Mouse (Mus musculus) midbrain, postnatal 0 days (tissue): ENCODE results near the gene Fcnb. TPM values are rescaled to one million over a fixed set of nuclear protein-coding genes. Genes with fewer than 3 reads are reported as not detected.

ENCODE experiments used
- ATAC-seq: fragments of 200-750 bp; cut with Nextera tagmentation; 2 replicates; pipeline ENCODE4 v1.8.0; 2017; ENCODE audit warnings: moderate number of reproducible peaks, mild to moderate bottlenecking, moderate TSS enrichment, moderate library complexity; ENCODE audit not compliant: low FRiP score
- DNase-seq: peaks from one replicate; pipeline ENCODE4 v3.0.0-alpha.2; 2015; ENCODE audit warnings: low spot score
- H3K27ac ChIP-seq: fragments of 300-500 bp; sonication (generic); 2 replicates; pipeline ENCODE4 v1.5.1; 2014; ENCODE audit warnings: low read depth, mild to moderate bottlenecking, low read length, mixed read lengths
- H3K27me3 ChIP-seq: fragments of 300-500 bp; sonication (generic); 2 replicates; pipeline ENCODE4 v1.6.1; 2014; ENCODE audit warnings: low read length, control low read depth, mixed read lengths; ENCODE audit not compliant: insufficient read depth
- H3K36me3 ChIP-seq: fragments of 300-500 bp; sonication (generic); 2 replicates; pipeline ENCODE4 v1.6.1; 2014; ENCODE audit warnings: low read length, control low read depth, mixed read lengths; ENCODE audit not compliant: insufficient read depth
- H3K4me1 ChIP-seq: fragments of 300-500 bp; sonication (generic); 2 replicates; pipeline ENCODE4 v1.6.1; 2014; ENCODE audit warnings: mild to moderate bottlenecking, control low read depth, antibody characterized with exemption, low read length, mixed read lengths; ENCODE audit not compliant: insufficient read depth
- H3K4me2 ChIP-seq: fragments of 300-500 bp; sonication (generic); 2 replicates; pipeline ENCODE4 v1.6.1; 2014; ENCODE audit warnings: low read depth, mild to moderate bottlenecking, low read length, mixed read lengths; ENCODE audit not compliant: poor library complexity, severe bottlenecking
- H3K4me3 ChIP-seq: fragments of 300-500 bp; sonication (generic); 2 replicates; pipeline ENCODE4 v1.5.1; 2014; ENCODE audit warnings: low read depth, mild to moderate bottlenecking, low read length, moderate library complexity
- H3K9ac ChIP-seq: fragments of 300-500 bp; sonication (generic); replicated peaks from 2 replicates; pipeline ENCODE4 v1.6.1; 2014; ENCODE audit warnings: mild to moderate bottlenecking, low read length, moderate library complexity, mixed read lengths; ENCODE audit not compliant: poor library complexity, severe bottlenecking
- H3K9me3 ChIP-seq: fragments of 300-500 bp; sonication (generic); 2 replicates; pipeline ENCODE4 v1.6.1; 2016; ENCODE audit warnings: low read length, control low read depth
- CTCF ChIP-seq: IDR thresholded peaks from 2 replicates; pipeline ENCODE4 v1.5.1; 2016; ENCODE audit warnings: antibody characterized with exemption, mild to moderate bottlenecking
- WGBS: fragments of 180-500 bp; shearing (Covaris S2); extraction: QIAGEN DNeasy Blood & Tissue Kit; methylation state at CpG from one replicate; pipeline ENCODE4 v1.1.7; 2014; 5-methylcytosine and 5-hydroxymethylcytosine counted together
- polyA plus RNA-seq: library from polyadenylated mRNA; unstranded; fragments of >200 nt; fragmentation: Nextera tagmentation; extraction: Ambion mirVana; gene quantifications from 2 replicates; pipeline ENCODE4 v1.2.1, GENCODE M21; 2015
- total RNA-seq: library from RNA; depleted of rRNA; stranded (reverse); fragments of >200 nt; gene quantifications from 2 replicates; pipeline ENCODE4 v1.2.3, GENCODE M21; 2014

The Fcnb gene
- total and polyA plus RNA-seq, 2 experiments from 2014 or later = not detected

DNA sequence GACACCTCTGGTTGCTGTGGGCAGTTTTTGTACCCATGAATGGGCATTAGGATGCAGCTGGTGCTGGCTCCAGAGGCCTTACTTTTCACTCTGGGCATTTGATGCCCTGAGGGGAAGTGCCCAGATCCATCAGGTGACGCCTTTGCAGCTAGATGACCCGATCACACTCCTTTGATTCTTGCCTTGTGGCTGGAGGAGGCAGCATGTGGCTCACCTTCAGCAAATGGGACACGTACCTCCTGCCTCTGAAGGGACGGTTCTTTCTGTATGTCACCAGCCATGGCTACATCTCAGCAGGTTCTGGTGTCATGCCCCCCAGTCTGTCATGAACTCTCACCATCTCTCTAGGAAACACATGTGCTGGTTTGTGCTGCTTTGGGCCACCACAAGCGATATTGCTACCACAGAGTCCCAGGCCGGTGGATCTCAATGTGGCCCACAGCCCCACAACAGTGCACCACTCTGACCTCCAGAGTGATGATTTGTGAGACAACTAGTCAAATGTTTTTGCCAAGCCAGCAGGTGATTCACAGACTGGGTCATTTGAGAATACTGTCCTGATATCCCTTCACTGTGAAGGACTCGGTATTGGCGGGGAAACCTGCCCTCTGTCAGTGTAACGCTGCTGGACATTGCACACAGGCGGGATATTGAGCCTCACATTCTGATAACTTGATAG is 44.9 kb downstream of the Fcnb start:
- DNase-seq (no peak), ATAC-seq (no peak)
- H3K27me3 ChIP-seq = no peaks in the 10 kb centered on the region
- no peak overlapping the region for H3K4me2 ChIP-seq
- H3K36me3 ChIP-seq = no peaks in the 10 kb centered on the region
- H3K4me1 ChIP-seq = 0 out of 2 replicates have a peak, but pooled peaks cover 6% of the 10 kb centered on the region
- no peak overlapping the region for H3K27ac ChIP-seq
- 91% methylated on average over 10 of the region's 10 CpGs for WGBS
- H3K9me3 ChIP-seq = no peaks in the 10 kb centered on the region
- no peak for TF ChIP-seq CTCF
- H3K9ac ChIP-seq = no peak overlapping the region
- H3K4me3 ChIP-seq = no peak overlapping the region

DNA sequence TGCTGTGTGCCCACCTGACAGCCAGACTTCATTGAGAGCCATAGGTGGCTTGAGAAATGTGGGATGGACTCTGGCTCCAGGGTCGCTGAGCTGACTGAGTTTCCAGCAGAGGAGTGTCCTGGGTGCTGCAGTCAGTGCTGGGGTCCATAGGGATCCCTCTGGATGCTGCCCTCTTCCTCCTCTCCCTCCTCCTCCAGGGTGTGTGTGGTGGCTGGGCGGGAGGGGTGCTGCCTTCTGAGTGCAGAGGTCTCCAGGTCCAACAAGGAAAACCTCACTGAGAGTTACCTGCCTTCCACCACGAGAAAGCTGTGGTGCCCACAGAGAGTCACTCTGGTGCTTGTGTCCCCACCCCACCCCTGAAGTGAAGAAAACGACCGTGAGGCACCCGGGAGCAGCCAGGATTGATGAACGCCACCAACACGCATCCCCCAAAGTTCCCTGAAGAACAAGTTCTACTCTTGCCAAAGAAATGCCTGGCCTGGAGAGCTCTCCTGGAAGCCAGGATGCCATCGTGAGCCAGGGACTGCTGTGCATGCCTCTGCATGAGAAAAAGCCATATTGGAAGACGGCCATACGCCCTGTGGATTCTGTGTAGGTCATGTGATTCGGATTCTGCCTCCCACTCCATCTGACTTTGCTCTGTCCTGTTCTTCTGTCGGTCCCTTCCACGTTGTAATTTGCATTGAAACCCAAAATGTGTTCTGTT is 46.1 kb downstream of the Fcnb start:
- Histone ChIP-seq H3K9ac (no peak overlapping the region), H3K4me2 (no peak overlapping the region), H3K9me3 (no peaks in the 10 kb centered on the region), H3K27ac (no peak overlapping the region), H3K36me3 (no peaks in the 10 kb centered on the region), H3K4me3 (no peak overlapping the region), H3K27me3 (no peaks in the 10 kb centered on the region), H3K4me1 (0 out of 2 replicates have a peak, but pooled peaks cover 6% of the 10 kb centered on the region)
- no peak for TF ChIP-seq CTCF
- DNase-seq (peak; percentile 82), ATAC-seq (no peak)
- WGBS = 69% methylated on average over 14 of the region's 14 CpGs

DNA sequence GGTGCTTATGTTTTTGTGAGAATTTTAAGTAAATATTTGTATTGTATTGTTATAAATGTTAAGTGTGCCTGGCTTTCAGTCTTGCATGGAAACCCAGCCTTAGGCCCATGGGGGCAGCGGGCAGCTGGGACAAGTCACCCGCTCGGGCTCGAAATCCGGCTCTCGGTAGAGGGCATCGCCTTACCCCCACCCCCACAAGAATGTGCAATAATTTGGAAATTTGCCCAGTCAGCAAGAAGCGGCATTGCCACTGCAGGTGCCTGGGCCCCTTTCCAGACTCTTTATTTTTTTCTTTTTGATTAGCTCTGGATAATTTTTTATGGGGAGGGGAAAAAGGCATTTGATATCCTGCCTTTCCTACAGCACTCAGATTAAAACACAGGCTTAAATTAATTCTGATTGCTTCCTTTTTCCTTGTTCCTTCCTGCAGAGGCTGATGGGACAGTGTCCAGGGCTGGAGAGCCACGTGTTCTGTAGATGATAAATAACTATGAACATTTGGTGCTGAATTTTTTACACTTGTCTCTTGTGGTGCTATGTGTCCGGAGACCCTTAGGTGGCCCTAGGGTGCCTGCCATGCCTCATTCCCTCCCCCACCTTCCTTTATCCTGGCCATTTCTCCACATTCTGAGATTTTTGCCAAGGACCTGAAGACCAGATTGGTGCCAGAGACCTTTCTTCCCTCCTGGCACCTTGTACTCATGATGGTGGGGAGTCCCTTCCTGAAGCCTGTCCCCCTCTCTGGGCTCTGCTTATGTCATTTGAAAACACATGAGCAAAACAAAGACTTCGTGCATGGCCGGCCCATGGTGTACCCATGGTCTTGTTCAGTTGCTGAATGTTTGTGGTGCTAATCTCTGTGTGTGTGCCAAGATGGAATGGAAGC is 46.9 kb downstream of the Fcnb start:
- Histone ChIP-seq H3K27me3 (no peaks in the 10 kb centered on the region), H3K9ac (no peak overlapping the region), H3K9me3 (no peaks in the 10 kb centered on the region), H3K4me3 (no peak overlapping the region), H3K36me3 (no peaks in the 10 kb centered on the region), H3K27ac (no peak overlapping the region), H3K4me1 (0 out of 2 replicates have a peak, but pooled peaks cover 6% of the 10 kb centered on the region), H3K4me2 (no peak overlapping the region)
- ATAC-seq (no peak), DNase-seq (peak; percentile 42)
- 57% methylated on average over 12 of the region's 12 CpGs for WGBS
- no peak for TF ChIP-seq CTCF

DNA sequence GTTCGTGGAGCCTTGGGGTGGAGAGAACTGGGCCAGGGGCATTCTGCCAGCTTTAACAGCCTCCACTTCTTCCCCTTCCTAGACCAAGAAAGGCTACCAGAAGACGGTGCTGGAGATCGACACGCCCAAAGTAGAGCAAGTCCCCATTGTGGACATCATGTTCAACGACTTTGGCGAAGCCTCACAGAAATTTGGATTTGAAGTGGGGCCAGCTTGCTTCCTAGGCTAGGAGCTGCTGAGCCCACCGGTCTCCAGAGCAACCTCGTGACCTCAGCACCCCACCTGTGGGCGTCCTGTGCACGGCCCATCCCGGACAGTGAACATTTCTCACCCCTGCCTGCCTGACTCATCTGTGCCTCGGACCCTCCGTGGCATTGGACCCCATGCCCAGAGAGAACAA is 47.9 kb downstream of the Fcnb start:
- H3K27me3 ChIP-seq = no peaks in the 10 kb centered on the region
- no peaks in the 10 kb centered on the region for H3K9me3 ChIP-seq
- H3K27ac ChIP-seq = no peak overlapping the region
- 0 out of 2 replicates have a peak, but pooled peaks cover 6% of the 10 kb centered on the region for H3K4me1 ChIP-seq
- no peak for TF ChIP-seq CTCF
- no peak overlapping the region for H3K9ac ChIP-seq
- no peak for ATAC-seq
- no peak for DNase-seq
- no peaks in the 10 kb centered on the region for H3K36me3 ChIP-seq
- no peak overlapping the region for H3K4me3 ChIP-seq
- H3K4me2 ChIP-seq = no peak overlapping the region
- 90% methylated on average over 13 of the region's 13 CpGs for whole genome bisulfite sequencing

DNA sequence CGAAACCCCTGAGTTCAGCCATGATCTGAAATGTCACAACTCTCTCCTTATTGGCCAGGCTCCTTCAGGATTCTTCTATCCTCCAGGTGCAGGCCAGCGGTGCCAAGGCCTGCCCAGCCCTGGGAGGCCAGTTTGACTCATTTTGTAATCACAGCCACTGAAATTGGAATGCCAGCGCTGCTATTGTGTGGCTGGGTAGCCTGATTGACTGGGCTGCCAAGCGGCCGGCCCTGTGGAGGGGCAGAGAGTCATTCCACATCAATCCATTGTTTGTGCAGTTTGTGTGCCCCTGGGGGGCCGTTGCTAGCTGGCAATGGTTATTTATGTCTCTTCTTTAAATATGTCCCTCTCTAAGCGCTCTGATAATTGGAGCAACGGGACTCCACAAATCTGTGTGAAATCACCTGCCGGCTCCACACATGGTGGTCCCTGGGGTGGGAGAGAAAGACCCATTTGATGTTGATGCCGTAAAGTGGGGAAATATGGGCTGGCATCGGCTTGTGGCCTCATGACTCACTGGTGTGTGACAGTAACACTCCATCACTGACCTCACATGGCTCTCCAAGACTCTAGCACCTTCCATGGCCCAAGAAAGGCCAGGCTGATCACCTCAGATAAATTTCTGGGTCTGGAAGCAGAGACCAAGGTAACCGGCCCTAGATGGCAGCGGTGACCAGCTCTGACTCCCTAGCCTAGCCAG is 50.5 kb downstream of the Fcnb start:
- Histone ChIP-seq H3K4me1 (0 out of 2 replicates have a peak, but pooled peaks cover 6% of the 10 kb centered on the region), H3K27me3 (no peaks in the 10 kb centered on the region), H3K4me3 (no peak overlapping the region), H3K9ac (no peak overlapping the region), H3K9me3 (no peaks in the 10 kb centered on the region), H3K36me3 (no peaks in the 10 kb centered on the region), H3K4me2 (no peak overlapping the region), H3K27ac (no peak overlapping the region)
- peak; percentile 38 for DNase-seq
- no peak for TF ChIP-seq CTCF
- no peak for ATAC-seq
- WGBS = 56% methylated on average over 13 of the region's 13 CpGs
